Mouse (Mus musculus) limb, embryonic 12.5 days (tissue): ENCODE results near the gene Nelfb. TPM values are rescaled to one million over a fixed set of nuclear protein-coding genes. Genes with fewer than 3 reads are reported as not detected.

Source experiments
- ATAC-seq: fragments of 200-750 bp; cut with Nextera tagmentation; 2 replicates; pipeline ENCODE4 v1.8.0; 2017; ENCODE audit warnings: low read depth, moderate TSS enrichment; ENCODE audit not compliant: insufficient number of reproducible peaks, insufficient read depth, low FRiP score, low TSS enrichment
- H3K27ac ChIP-seq: fragments of 300-500 bp; sonication (generic); 2 replicates; pipeline ENCODE4 v1.5.1; 2016; ENCODE audit warnings: mild to moderate bottlenecking, moderate library complexity
- H3K27me3 ChIP-seq: fragments of 300-500 bp; sonication (generic); 2 replicates; pipeline ENCODE4 v1.6.1; 2016; ENCODE audit warnings: mild to moderate bottlenecking, moderate library complexity
- H3K36me3 ChIP-seq: fragments of 300-500 bp; sonication (generic); 2 replicates; pipeline ENCODE4 v1.6.1; 2016; ENCODE audit warnings: mild to moderate bottlenecking, moderate library complexity
- H3K4me1 ChIP-seq: fragments of 300-500 bp; sonication (generic); replicated peaks from 2 replicates; pipeline ENCODE4 v1.6.1; 2016
- H3K4me2 ChIP-seq: fragments of 300-500 bp; sonication (generic); 2 replicates; pipeline ENCODE4 v1.6.1; 2016; ENCODE audit warnings: mild to moderate bottlenecking, moderate library complexity
- H3K4me3 ChIP-seq: fragments of 300-500 bp; sonication (generic); replicated peaks from 2 replicates; pipeline ENCODE4 v1.5.1; 2016; ENCODE audit warnings: mild to moderate bottlenecking
- H3K9ac ChIP-seq: fragments of 300-500 bp; sonication (generic); replicated peaks from 2 replicates; pipeline ENCODE4 v1.6.1; 2016; ENCODE audit warnings: mild to moderate bottlenecking, moderate library complexity
- H3K9me3 ChIP-seq: fragments of 300-500 bp; sonication (generic); 2 replicates; pipeline ENCODE4 v1.6.1; 2016; ENCODE audit warnings: mild to moderate bottlenecking, moderate library complexity
- WGBS: fragments of 180-500 bp; shearing (Covaris S2); methylation state at CpG from one replicate; pipeline ENCODE4 v1.1.7; 2016; 5-methylcytosine and 5-hydroxymethylcytosine counted together
- polyA plus RNA-seq: library from polyadenylated mRNA; unstranded; fragments of >200 nt; fragmentation: Nextera tagmentation; extraction: Ambion mirVana; gene quantifications from 2 replicates; pipeline ENCODE4 v1.2.1, GENCODE M21; 2016

Nelfb gene
- polyA plus RNA-seq, 1 experiment from 2014 or later, result 121 TPM

DNA sequence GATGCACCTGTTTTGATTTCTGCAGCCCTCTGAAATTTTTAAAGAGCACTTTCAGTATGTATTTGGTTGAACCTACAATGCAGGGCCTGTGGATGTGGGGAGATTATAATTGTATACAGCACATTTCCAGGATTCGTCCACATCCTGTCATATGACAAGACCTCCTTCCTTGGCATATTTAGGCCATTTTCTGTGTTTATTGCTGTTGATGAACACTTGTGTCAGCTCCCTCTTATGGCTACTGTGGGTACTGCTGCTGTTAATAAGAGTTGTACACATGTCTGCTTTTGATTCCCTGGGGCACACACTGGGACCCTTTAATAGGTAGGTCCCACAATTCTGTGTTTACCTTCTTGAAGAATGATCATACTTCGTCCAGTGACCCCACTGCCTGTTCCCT is 53.6 kb downstream of the Nelfb start:
- H3K9ac ChIP-seq, result no peak overlapping the region
- H3K27me3 ChIP-seq, result no peaks in the 10 kb centered on the region
- no peak overlapping the region for H3K4me3 ChIP-seq
- no peak overlapping the region for H3K27ac ChIP-seq
- no peak overlapping the region for H3K4me2 ChIP-seq
- H3K36me3 ChIP-seq, result no peaks in the 10 kb centered on the region
- no peak for ATAC-seq
- 0 out of 2 replicates have a peak, but pooled peaks cover under 1% of the 10 kb centered on the region for H3K4me1 ChIP-seq
- H3K9me3 ChIP-seq, result no peaks in the 10 kb centered on the region
- WGBS, result 62% methylated on average over 2 of the region's 2 CpGs

DNA sequence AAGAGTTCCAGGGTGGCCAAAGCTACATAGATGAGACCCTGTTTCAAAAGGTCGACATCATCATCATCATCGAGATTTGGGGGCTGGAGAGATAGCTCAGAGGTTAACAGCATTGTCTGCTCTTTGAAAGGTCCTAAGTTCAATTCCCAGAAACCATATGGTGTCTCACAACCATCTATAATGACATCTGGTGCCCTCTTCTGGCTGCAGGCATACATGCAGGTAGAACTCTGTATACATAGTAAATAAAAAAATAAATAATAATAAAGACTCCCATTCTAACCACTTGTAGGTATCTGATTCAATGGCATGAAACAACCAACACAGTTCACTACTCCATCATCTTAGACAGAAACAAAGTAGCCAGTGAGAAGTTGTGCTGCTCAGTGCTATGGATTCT is 54.3 kb downstream of the Nelfb start:
- Histone ChIP-seq H3K4me2 (no peak overlapping the region), H3K27me3 (no peaks in the 10 kb centered on the region), H3K9ac (no peak overlapping the region), H3K36me3 (no peaks in the 10 kb centered on the region), H3K9me3 (no peaks in the 10 kb centered on the region), H3K4me1 (no peaks in the 10 kb centered on the region), H3K4me3 (no peak overlapping the region), H3K27ac (no peak overlapping the region)
- ATAC-seq, result no peak
- WGBS, result 49% methylated on average over 2 of the region's 2 CpGs

DNA sequence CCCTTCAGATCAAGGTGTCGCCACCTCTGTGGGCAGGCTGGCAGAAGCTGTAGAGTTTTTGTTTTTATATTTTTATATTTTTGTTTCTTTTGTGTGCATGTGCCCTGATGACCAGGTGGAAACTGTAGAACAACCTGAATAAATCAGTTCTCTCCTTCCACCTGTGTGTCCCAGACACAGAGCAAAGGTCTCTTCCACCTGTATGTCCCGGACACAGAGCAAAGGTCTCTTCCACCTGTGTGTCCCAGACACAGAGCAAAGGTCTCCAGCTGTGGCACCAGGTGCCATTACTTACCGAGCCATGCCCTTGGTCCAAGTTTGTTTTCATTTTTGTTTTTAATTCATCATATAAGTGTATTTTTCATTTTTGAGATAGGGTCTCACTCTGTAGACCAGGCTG is 55.1 kb downstream of the Nelfb start:
- no peak overlapping the region for H3K4me3 ChIP-seq
- H3K9ac ChIP-seq, result no peak overlapping the region
- H3K4me1 ChIP-seq, result no peaks in the 10 kb centered on the region
- no peak for ATAC-seq
- no peak overlapping the region for H3K4me2 ChIP-seq
- H3K27ac ChIP-seq, result no peak overlapping the region
- WGBS, result 82% methylated on average over 3 of the region's 3 CpGs
- no peaks in the 10 kb centered on the region for H3K9me3 ChIP-seq
- no peaks in the 10 kb centered on the region for H3K36me3 ChIP-seq
- H3K27me3 ChIP-seq, result no peaks in the 10 kb centered on the region

DNA sequence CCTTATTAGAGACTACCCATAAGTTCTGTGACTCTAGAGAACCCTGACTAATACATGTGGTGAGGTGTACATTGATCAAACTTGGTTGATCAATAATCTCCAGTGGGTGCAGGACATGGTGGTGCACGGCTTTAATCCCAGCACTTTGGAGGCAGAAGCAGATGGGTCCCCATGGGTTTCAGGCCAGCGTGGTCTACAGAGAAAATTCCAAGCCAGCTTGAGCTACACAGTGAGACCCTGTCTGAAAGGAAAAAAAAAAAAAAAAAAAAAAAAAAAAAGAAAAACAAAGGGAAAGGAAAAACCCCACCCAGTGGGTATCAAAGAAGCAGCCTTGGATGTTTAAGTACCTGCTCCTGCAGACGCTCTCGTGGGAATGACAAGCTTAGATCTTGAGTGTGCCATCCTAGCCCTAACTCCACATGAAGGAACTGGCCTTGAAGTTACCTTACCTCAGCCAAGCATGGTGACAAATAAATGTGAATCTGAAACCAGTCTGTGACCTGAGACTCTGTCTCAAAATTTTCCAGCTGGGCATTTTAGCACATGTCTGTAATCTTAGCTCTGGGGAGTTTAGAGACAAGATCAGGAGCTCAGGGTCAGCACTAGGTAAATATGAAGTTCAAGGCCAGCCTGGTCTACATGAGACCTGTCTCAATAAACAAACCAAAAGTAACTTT is 59.9 kb downstream of the Nelfb start:
- no peaks in the 10 kb centered on the region for H3K4me1 ChIP-seq
- 75% methylated on average over 4 of the region's 4 CpGs for WGBS
- H3K36me3 ChIP-seq, result no peaks in the 10 kb centered on the region

More for the DNA sequence above, 59.9 kb downstream of the Nelfb start:
- Histone ChIP-seq H3K4me2 (no peak overlapping the region), H3K9me3 (no peaks in the 10 kb centered on the region), H3K9ac (no peak overlapping the region), H3K27me3 (no peaks in the 10 kb centered on the region; the same call in 1 of the 2 replicates), H3K27ac (no peak overlapping the region), H3K4me3 (no peak overlapping the region)
- ATAC-seq, result no peak

Other genes starting within 250 kb of the Nelfb start
- gene Dph7, start 249.1 kb downstream of the Nelfb start, polyA plus RNA-seq, result 37.5 and 38.7 TPM in 2 replicates
- 132 and 147 TPM in 2 replicates for gene Mrpl41, start 236.4 kb downstream of the Nelfb start, polyA plus RNA-seq
- gene Pnpla7, start 235.5 kb downstream of the Nelfb start, polyA plus RNA-seq, result 8.2 and 11.0 TPM in 2 replicates
- gene Nsmf, start 157.1 kb downstream of the Nelfb start, polyA plus RNA-seq, result 77.8 and 90.6 TPM in 2 replicates
- gene Entpd8, start 131.2 kb downstream of the Nelfb start, polyA plus RNA-seq, result not detected in 2 replicates
- 0.13 TPM in 1 of 2 replicates, not detected in the other for gene Noxa1, start 116.3 kb downstream of the Nelfb start, polyA plus RNA-seq
- gene Nrarp, start 30.7 kb downstream of the Nelfb start, polyA plus RNA-seq, result 20.6 and 23.1 TPM in 2 replicates
- gene Tor4a, start 14.6 kb downstream of the Nelfb start, polyA plus RNA-seq, result 2.9 and 3.2 TPM in 2 replicates
- not detected in 2 replicates for gene Stpg3, start 3.1 kb upstream of the Nelfb start, polyA plus RNA-seq
- not detected in 2 replicates for gene Fam166a, start 7.3 kb upstream of the Nelfb start, polyA plus RNA-seq
- 481 and 489 TPM in 2 replicates for gene Tubb4b, start 13.2 kb upstream of the Nelfb start, polyA plus RNA-seq
- gene Slc34a3, start 22.9 kb upstream of the Nelfb start, polyA plus RNA-seq, result not detected in 2 replicates
- not detected in 2 replicates for gene Rnf224, start 25.3 kb upstream of the Nelfb start, polyA plus RNA-seq
- gene Rnf208, start 30.8 kb upstream of the Nelfb start, polyA plus RNA-seq, result 6.5 and 7.2 TPM in 2 replicates
- gene Cysrt1, start 31.0 kb upstream of the Nelfb start, polyA plus RNA-seq, result 0.26 TPM in 1 of 2 replicates, not detected in the other
- gene AL732309.1, start 35.4 kb upstream of the Nelfb start, polyA plus RNA-seq, result 5.5 and 5.7 TPM in 2 replicates
- 20.5 and 20.7 TPM in 2 replicates for gene Tmem203, start 44.0 kb upstream of the Nelfb start, polyA plus RNA-seq
- gene Tprn, start 51.1 kb upstream of the Nelfb start, polyA plus RNA-seq, result 8.7 TPM in 2 replicates
- 217 and 218 TPM in 2 replicates for gene Ssna1, start 60.9 kb upstream of the Nelfb start, polyA plus RNA-seq
- gene Anapc2, start 61.0 kb upstream of the Nelfb start, polyA plus RNA-seq, result 141 and 151 TPM in 2 replicates
- gene Tmem210, start 76.7 kb upstream of the Nelfb start, polyA plus RNA-seq, result not detected in 2 replicates
- not detected in 2 replicates for gene Lrrc26, start 78.4 kb upstream of the Nelfb start, polyA plus RNA-seq
- gene Grin1, start 107.7 kb upstream of the Nelfb start, polyA plus RNA-seq, result 0.19 and 0.93 TPM in 2 replicates
- 57.2 and 58.9 TPM in 2 replicates for gene Man1b1, start 120.8 kb upstream of the Nelfb start, polyA plus RNA-seq
- 19.7 and 21.8 TPM in 2 replicates for gene Dpp7, start 144.9 kb upstream of the Nelfb start, polyA plus RNA-seq
- gene Uap1l1, start 154.2 kb upstream of the Nelfb start, polyA plus RNA-seq, result 7.2 and 7.8 TPM in 2 replicates
- gene Sapcd2, start 160.8 kb upstream of the Nelfb start, polyA plus RNA-seq, result 63.4 and 69.0 TPM in 2 replicates
- gene Entpd2, start 184.4 kb upstream of the Nelfb start, polyA plus RNA-seq, result 0.15 and 0.31 TPM in 2 replicates
- 10.9 and 12.6 TPM in 2 replicates for gene Npdc1, start 187.9 kb upstream of the Nelfb start, polyA plus RNA-seq
- gene Fut7, start 211.8 kb upstream of the Nelfb start, polyA plus RNA-seq, result not detected in 2 replicates
- gene Abca2, start 217.2 kb upstream of the Nelfb start, polyA plus RNA-seq, result 3.5 and 5.3 TPM in 2 replicates
- gene Clic3, start 245.3 kb upstream of the Nelfb start, polyA plus RNA-seq, result 0.68 and 1.0 TPM in 2 replicates
- gene Paxx, start 249.6 kb upstream of the Nelfb start, polyA plus RNA-seq, result 23.2 and 23.6 TPM in 2 replicates